ENCODE assay signal across 8 mouse cellular contexts in the genomic region with DNA sequence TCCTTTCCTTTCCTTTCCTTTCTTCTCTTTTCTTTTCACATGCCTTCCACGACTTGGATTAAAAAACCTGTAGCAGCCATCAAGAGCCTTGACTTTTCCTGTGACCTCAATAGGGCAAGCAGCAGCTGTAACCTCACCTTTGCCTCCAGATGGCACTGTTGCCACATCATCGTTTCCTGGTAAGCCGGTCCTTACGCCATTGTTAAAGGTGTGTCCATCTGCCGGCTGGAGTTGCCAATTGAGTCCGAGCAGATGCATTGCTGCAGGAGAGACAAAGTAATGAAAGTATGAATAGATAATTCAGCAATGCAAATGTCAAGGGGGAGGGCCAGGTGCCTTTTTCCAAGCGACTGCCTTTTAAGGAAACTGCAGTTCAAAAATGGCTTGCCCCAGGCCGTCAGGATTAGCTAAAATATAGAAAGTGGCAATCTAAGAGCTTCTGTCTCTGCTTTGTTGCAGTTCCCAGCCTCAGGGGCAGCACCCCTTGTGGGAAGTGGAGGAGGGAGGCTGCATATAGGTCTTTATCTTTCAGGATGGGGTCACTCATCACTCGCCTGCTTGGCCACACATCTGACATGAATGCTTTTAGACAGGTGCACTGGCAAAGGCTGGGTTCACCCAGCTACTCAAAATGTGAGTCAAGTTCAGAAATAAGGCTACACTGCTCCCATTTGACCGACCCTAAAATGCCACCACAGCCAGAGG.
DNase-seq lines count a peak whose midpoint lies in the region; ATAC-seq lines count a peak whose summit lies in the region.

No protein-coding gene starts in this region.

- peak overlapping the region; percentile 52 for H3K4me2 ChIP-seq in intestine, embryonic 15.5 days (replicated peaks)
- H3K4me2 ChIP-seq in midbrain, embryonic 11.5 days, result peak overlapping the region; percentile 33
- peak overlapping the region; percentile 39 for H3K4me2 ChIP-seq in stomach, embryonic 14.5 days (replicated peaks; ENCODE audit: low read depth, low read length)

- no peaks in the 10 kb centered on the region for H3K27me3 ChIP-seq in intestine, embryonic 15.5 days (replicated peaks)
- H3K27me3 ChIP-seq in midbrain, embryonic 11.5 days (ENCODE audit: control insufficient read depth, insufficient read depth, low read length), result no peaks in the 10 kb centered on the region
- H3K27me3 ChIP-seq in stomach, embryonic 14.5 days (ENCODE audit: control insufficient read depth, insufficient read depth, low read length), result no peaks in the 10 kb centered on the region

- ATAC-seq in CD4-positive, CD25-positive, alpha-beta regulatory T cell, adult 4 months, result no peak
- peak; percentile 56 for ATAC-seq in granulocyte monocyte progenitor cell, adult 5-6 weeks (replicated peaks; ENCODE audit: poor library complexity, severe bottlenecking)
- ATAC-seq in intestine, embryonic 15.5 days, result peak; percentile 84
- ATAC-seq in midbrain, embryonic 11.5 days (ENCODE audit: low FRiP score), result peak; percentile 84
- ATAC-seq in stomach, embryonic 14.5 days (ENCODE audit: insufficient number of reproducible peaks, insufficient read depth, low FRiP score, low read depth), result peak; percentile 67; the same call in 1 of the 2 replicates

- intact Hi-C loops in left cerebral cortex, postnatal 25 days (cut with DNase I), result loop anchor here (2.0 to 5.0 kb wide), 3 partner anchors 174 to 456 kb away; no protein-coding TSS in a partner anchor

- WGBS in intestine, embryonic 15.5 days, result 19% methylated on average over 10 of the region's 10 CpGs
- WGBS in midbrain, embryonic 11.5 days, result 12% methylated on average over 10 of the region's 10 CpGs
- WGBS in stomach, embryonic 14.5 days, result 15% methylated on average over 10 of the region's 10 CpGs

- no peaks in the 10 kb centered on the region for H3K9me3 ChIP-seq in intestine, embryonic 15.5 days
- no peaks in the 10 kb centered on the region for H3K9me3 ChIP-seq in midbrain, embryonic 11.5 days (ENCODE audit: control insufficient read depth, low read length)
- H3K9me3 ChIP-seq in stomach, embryonic 14.5 days (ENCODE audit: control insufficient read depth, low read depth, low read length), result no peaks in the 10 kb centered on the region

- H3K9ac ChIP-seq in intestine, embryonic 15.5 days, result no peak overlapping the region
- H3K9ac ChIP-seq in midbrain, embryonic 11.5 days (ENCODE audit: low read length), result peak overlapping the region; percentile 32; the same call in 1 of the 2 replicates
- H3K9ac ChIP-seq in stomach, embryonic 14.5 days (replicated peaks; ENCODE audit: low read depth, low read length), result no peak overlapping the region

- DNase-seq in CD4-positive, CD25-positive, alpha-beta regulatory T cell, adult 2 months (ENCODE audit: low read depth, low spot score), result peak; percentile 8
- DNase-seq in embryo, embryonic 9.5 days (ENCODE audit: extremely low spot score), result peak; percentile 88
- DNase-seq in left cerebral cortex, postnatal 25 days (ENCODE audit: low spot score in 2 of 2), result peak; percentile 74 to 85
- peak; percentile 98 for DNase-seq in midbrain, embryonic 11.5 days (ENCODE audit: low spot score, missing footprints)

- H3K4me1 ChIP-seq in intestine, embryonic 15.5 days (replicated peaks), result 0 out of 2 replicates have a peak, but pooled peaks cover 6% of the 10 kb centered on the region
- H3K4me1 ChIP-seq in midbrain, embryonic 11.5 days (ENCODE audit: control insufficient read depth, insufficient read depth, low read length), result peaks cover 11% of the 10 kb centered on the region
- H3K4me1 ChIP-seq in stomach, embryonic 14.5 days (ENCODE audit: control insufficient read depth, insufficient read depth, low read length), result no peaks in the 10 kb centered on the region

- no peaks in the 10 kb centered on the region for H3K36me3 ChIP-seq in intestine, embryonic 15.5 days
- no peaks in the 10 kb centered on the region for H3K36me3 ChIP-seq in midbrain, embryonic 11.5 days (ENCODE audit: control insufficient read depth, insufficient read depth, low read length)
- no peaks in the 10 kb centered on the region for H3K36me3 ChIP-seq in stomach, embryonic 14.5 days (ENCODE audit: control insufficient read depth, insufficient read depth, low read length)

- H3K4me3 ChIP-seq in intestine, embryonic 15.5 days (replicated peaks), result no peak overlapping the region
- no peak overlapping the region for H3K4me3 ChIP-seq in midbrain, embryonic 11.5 days (ENCODE audit: low read depth, low read length)
- H3K4me3 ChIP-seq in stomach, embryonic 14.5 days (ENCODE audit: low read depth, low read length), result no peak overlapping the region

- H3K27ac ChIP-seq in intestine, embryonic 15.5 days, result no peak overlapping the region
- peak overlapping the region; percentile 41 for H3K27ac ChIP-seq in midbrain, embryonic 11.5 days (ENCODE audit: low read depth, low read length)
- no peak overlapping the region for H3K27ac ChIP-seq in stomach, embryonic 14.5 days (ENCODE audit: low read length)

Comparison
In these comparisons a context has a peak if more than half of its experiments do, and no peak if none do; other contexts are left out.
1. DNase-seq: peak in every context shown above with its lines; median percentile 98 in midbrain, embryonic 11.5 days; 88 in embryo, embryonic 9.5 days; 80 in left cerebral cortex, postnatal 25 days; 8 in CD4-positive, CD25-positive, alpha-beta regulatory T cell, adult 2 months.